Mouse (Mus musculus) forebrain, embryonic 14.5 days (tissue): ENCODE measurements at regions not wholly inside any gene's neighbourhood (a gene's known extent, or its start where the extent isn't known, plus 50 kb on each side); places are given as distances from the start of the nearest gene placed in this dataset.
A peak's percentile ranks its signal among the peaks of the same experiment; 100 is the strongest.

ENCODE experiments used
- ATAC-seq: fragments of 200-750 bp; cut with Nextera tagmentation; 2 replicates; pipeline ENCODE4 v1.8.0; 2017; ENCODE audit warnings: mild to moderate bottlenecking, moderate library complexity
- DNase-seq: peaks from one replicate; pipeline ENCODE4 v3.0.0-alpha.2; 2015; ENCODE audit warnings: low spot score
- H3K27ac ChIP-seq: fragments of 300-500 bp; sonication (generic); 2 replicates; pipeline ENCODE4 v1.5.1; 2014; ENCODE audit warnings: low read depth, mild to moderate bottlenecking, control low read depth, low read length, moderate library complexity
- H3K27me3 ChIP-seq: fragments of 300-500 bp; sonication (generic); replicated peaks from 2 replicates; pipeline ENCODE4 v1.6.1; 2014; ENCODE audit warnings: low read length, control low read depth, mixed read lengths; ENCODE audit not compliant: control insufficient read depth, insufficient read depth
- H3K36me3 ChIP-seq: fragments of 300-500 bp; sonication (generic); 2 replicates; pipeline ENCODE4 v1.6.1; 2014; ENCODE audit warnings: low read length, control low read depth; ENCODE audit not compliant: control insufficient read depth, insufficient read depth
- H3K4me1 ChIP-seq: fragments of 300-500 bp; sonication (generic); 2 replicates; pipeline ENCODE4 v1.6.1; 2014; ENCODE audit warnings: antibody characterized with exemption, low read length, control low read depth; ENCODE audit not compliant: control insufficient read depth, insufficient read depth
- H3K4me2 ChIP-seq: fragments of 300-500 bp; sonication (generic); 2 replicates; pipeline ENCODE4 v1.6.1; 2014; ENCODE audit warnings: mild to moderate bottlenecking, control low read depth, low read length
- H3K4me3 ChIP-seq: fragments of 300-500 bp; sonication (generic); 2 replicates; pipeline ENCODE4 v1.5.1; 2014; ENCODE audit warnings: low read depth, low read length, control low read depth
- H3K9ac ChIP-seq: fragments of 300-500 bp; sonication (generic); 2 replicates; pipeline ENCODE4 v1.6.1; 2014; ENCODE audit warnings: mild to moderate bottlenecking, low read length, control low read depth, moderate library complexity
- H3K9me3 ChIP-seq: fragments of 300-500 bp; sonication (generic); replicated peaks from 2 replicates; pipeline ENCODE4 v1.6.1; 2016; ENCODE audit warnings: low read length, control low read depth, mixed read lengths; ENCODE audit not compliant: control insufficient read depth
- WGBS: fragments of 180-500 bp; shearing (Covaris S2); extraction: QIAGEN DNeasy Blood & Tissue Kit; methylation state at CpG from one replicate; pipeline ENCODE4 v1.1.7; 2014; 5-methylcytosine and 5-hydroxymethylcytosine counted together

GRCm38 (mm10) chr3:15244999-15245398 is 87.1 kb downstream of the Gm9733 start:
- H3K27me3 ChIP-seq, result no peaks in the 10 kb centered on the region
- ATAC-seq (peak; percentile 26; the same call in 1 of the 2 replicates), DNase-seq (peak; percentile 82)
- no peak overlapping the region for H3K4me2 ChIP-seq
- H3K36me3 ChIP-seq, result no peaks in the 10 kb centered on the region
- 19% methylated on average over 6 of the region's 6 CpGs for WGBS
- no peak overlapping the region for H3K27ac ChIP-seq
- no peak overlapping the region for H3K4me3 ChIP-seq
- H3K4me1 ChIP-seq, result no peaks in the 10 kb centered on the region
- no peaks in the 10 kb centered on the region for H3K9me3 ChIP-seq
- H3K9ac ChIP-seq, result no peak overlapping the region
